Mouse (Mus musculus): ENCODE measurements around the gene Rag1.

Gene Rag1

DNA sequence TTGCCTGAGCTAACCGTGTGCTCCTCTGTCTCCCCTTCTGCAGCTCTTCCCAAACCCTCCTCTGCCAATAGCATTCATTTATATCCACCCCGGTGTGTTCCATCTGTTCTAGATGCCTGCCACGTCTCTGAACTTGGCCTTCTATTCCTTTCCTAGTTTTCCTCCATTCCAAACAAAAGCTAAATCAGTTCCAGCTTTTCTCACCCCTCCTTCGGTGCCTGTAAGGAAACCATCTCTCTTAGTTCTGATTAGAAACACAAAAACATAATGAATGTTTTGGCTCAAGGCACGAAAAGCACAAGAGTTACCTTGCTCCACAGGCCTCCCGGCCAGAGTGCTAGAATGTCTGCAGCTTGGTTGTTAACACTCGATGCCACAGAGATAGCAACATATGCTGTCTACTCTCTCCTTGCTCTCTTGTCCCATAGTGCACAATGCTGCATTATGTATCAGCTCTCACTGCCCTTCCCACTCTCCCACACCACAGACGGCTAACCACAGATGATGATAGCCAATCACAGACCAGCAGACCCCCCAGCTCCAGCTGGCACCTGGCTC is at the start of gene Rag1, which contains the start of gene B230118H07Rik:
Gene Rag1, minus strand, starts transcription at position 388 of the 558 bp plus-strand sequence.
Gene B230118H07Rik, minus strand, starts transcription at position 419 of the 558 bp plus-strand sequence.
- DNase-seq: peak; percentile 75

DNA sequence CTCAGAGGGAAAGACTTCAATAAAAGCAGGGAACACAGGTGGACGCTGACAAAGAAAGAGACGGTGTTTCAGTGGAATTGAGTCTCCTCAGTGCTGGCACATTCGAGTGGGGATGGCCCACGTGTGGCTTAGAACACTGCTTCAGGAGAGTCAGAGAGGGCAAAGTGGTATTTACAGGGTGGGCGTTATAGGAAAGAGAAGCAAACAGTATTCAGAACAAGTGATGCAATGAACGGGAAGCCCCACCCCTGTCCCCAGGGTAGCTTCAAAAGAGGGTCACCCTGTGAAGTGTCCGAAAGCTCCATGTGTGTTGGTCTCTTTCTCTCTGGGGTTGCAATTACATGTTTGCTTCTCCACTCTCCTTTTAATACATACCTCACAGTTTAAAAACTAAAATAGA is 46.3 kb upstream of the Rag1 start:
- no peak for DNase-seq

GRCm38 (mm10) chr2:101693577-101694215 is 44.4 kb upstream of the Rag1 start:
- no peak for DNase-seq

DNA sequence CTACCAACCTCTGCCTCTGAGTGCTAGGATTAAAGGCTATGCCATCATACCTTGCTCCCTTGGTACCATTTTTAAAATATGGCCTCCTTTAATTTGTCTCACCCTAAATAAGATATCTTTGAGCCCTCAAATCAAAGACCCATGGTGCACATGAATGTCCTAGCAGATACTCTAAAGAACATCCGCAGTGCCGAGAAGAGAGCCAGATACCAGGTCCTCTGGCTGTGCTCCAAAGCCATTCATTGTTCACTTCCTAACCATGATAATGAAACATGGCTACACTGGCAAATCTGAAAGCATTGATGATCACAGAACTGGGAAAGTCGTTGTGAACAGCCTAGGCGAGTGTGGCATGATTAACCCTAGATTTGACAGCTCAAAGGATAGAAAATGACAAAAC is 43.7 kb upstream of the Rag1 start:
- no peak for DNase-seq

DNA sequence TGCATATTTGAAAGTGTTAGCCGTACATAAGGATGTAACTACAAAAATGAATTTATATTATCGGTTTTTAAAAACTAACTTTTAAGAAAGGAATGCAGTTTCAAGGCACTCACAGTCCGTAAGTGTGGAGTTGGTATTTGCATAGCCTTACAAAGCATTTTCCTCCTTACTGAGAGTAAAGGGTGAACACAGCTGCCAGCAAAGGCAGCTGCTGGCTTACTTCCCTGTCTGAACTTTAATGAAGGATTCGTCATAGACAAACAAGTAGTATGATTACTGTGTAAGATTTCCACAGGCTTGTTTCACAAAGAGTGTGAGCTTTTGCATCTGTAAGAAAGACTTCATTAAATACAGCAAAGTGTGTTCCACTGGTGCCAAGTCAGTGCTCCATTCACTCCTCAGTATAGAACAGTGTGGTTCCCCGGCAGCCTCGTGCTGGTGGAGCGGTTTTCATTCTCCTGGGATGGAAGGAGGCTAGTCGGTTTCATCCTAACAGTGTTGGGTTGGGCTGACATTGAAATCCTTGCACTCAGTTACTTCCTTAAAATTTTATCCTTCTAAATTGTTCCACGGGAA is 41.0 kb upstream of the Rag1 start:
- DNase-seq: no peak

DNA sequence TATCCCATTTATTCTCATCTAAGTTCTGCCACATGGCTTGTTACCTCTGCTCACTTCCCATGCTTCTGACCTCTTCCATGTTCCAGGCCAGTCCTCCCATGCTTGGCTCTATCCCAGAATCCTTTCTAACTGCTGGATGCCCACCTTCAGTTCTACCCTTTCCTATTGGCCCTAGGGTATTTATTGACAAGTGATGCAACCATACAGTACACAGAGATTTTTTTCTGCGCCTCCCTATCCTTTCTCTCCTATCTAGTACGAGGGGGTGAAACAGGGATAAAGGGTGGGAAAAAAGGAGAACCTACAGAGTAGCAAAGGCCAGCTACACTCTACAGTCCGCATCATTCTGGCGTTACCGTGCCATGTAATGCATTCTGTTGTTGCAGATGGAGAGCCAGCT is 38.7 kb upstream of the Rag1 start:
- no peak for DNase-seq

DNA sequence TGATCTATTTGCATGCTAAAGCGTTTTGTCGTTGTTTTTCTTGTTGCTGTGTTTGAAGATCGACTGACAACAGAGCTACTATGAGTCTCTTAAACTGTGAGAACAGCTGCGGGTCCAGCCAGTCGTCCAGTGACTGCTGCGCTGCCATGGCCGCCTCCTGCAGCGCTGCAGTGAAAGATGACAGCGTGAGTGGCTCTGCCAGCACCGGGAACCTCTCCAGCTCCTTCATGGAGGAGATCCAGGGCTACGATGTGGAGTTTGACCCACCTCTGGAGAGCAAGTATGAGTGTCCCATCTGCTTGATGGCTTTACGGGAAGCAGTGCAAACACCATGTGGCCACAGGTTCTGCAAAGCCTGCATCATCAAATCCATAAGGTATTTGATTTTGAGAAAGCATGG is 35.1 kb upstream of the Rag1 start:
- peak; percentile 16 for DNase-seq

- no peak for DNase-seq
Measured at GRCm38 (mm10) chr2:101679164-101679784, 30.0 kb upstream of the Rag1 start.

DNA sequence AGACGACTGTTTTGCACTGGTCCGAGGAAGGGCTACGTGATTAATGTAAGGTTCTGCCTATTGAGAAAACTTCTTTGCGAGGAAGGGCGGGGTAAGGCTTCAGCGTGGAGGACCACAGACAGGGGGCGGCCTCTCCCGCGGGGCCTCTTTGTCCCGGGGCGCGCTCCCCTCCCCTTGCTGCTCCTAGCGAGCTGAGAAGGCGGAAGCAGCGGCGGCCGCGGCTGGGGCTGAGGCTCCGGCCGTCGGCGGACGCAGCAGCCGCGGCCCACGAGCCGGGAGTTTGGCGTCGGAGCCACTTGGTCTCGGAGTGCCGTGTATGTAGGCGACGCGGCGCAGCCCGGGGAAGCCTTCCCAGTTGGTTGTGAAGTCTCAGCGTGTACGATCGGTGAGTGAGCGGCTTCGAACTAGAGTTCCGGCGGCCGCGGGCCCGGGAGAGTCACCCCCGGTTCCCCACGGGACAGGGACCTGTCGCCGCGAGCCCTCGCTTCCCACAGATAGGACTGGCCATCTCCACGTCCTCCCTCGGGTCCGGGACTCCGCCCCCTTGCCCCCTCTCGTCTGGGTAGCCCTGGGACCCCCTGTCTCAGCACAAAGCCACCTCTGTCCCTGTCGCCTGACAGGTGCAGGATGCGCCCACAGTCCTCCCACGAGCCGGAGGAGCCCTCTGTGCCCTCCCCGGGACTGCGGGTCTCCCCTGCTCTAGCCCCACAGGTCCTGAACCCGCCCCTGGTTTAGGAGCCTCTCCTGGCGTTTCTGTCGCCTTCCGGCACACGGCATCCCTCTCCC is 29.1 kb upstream of the Rag1 start, which contains the start of gene Traf6:
Gene Traf6, plus strand, starts transcription at position 194 of the 786 bp plus-strand sequence.
- peak; percentile 68 for DNase-seq

DNA sequence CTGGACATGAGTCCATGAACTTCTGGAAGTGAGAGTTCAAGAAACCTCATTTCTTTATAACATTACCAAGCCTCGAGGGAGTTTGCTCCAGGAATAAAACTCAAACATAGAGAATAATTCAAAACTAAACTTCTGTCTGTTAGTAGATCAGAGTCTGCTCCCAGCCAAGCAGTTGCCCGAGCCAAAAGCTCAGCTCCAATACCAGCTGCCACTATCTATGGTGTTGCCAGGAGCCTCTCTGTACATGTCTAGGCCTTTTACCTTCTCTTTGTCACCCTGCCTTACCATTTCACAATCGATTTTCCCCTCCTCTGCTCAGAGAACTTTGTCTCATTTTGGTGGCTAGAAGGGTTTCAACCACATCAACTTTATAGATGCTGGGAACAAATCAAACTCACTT is 24.2 kb upstream of the Rag1 start:
- DNase-seq: no peak

DNA sequence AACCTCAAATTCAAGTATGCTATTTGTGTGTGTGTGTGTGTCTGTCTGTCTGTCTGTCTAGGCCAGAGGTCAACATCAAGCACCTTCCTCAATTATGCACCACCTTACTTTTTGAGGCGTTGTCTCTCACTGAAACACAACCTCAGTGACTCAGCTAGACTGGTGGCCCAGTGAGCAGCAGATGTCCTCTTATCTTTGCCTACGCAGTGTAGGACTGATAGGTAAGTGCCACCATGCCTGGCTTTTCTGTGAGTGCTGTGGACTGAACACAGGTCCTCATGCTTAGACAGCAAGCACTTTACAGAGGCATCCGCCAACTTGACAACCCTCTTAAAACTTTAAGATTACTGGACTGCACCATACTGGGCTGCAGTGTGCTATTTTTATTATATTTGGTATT is 19.4 kb upstream of the Rag1 start:
- DNase-seq: no peak

DNA sequence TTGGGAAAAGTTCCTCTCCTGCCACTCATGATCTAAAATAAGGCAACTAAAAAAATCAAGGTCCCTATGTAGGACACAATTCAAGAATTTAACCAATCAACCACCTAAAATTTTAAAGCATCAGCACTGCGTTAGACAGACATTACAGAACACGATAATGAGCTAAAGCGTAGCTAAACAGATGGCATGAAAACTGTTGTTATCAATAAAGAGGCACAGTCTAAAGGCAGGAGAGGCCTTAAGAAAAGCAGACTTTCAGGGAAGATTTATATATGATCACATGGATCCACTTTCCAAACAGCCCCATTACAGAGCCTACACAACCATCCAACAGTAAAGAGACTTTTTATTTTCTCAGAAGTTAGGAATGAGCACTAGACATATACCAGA is 16.4 kb upstream of the Rag1 start:
- DNase-seq: no peak

- DNase-seq: peak; percentile 70
Measured at GRCm38 (mm10) chr2:101665058-101665702, 15.9 kb upstream of the Rag1 start.

DNA sequence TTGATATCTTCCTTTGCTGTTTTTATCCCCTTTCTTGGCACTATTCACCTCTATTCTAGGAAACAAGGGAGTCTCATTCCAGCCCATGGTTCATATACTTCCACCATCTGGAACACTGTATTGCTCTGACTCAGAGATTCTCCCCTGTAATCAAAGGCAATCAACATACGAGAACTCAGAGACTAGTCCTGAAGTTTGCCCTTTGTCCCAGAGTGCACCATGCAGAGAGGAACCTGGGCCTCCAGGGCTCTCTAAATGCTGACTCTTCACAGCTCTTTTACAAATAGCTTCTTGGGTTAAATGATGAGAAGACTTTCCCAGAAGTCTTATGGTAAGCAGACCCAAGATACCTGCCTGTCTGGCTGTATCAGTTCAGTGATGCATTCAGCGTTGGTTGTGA is 11.2 kb upstream of the Rag1 start:
- DNase-seq: no peak

DNA sequence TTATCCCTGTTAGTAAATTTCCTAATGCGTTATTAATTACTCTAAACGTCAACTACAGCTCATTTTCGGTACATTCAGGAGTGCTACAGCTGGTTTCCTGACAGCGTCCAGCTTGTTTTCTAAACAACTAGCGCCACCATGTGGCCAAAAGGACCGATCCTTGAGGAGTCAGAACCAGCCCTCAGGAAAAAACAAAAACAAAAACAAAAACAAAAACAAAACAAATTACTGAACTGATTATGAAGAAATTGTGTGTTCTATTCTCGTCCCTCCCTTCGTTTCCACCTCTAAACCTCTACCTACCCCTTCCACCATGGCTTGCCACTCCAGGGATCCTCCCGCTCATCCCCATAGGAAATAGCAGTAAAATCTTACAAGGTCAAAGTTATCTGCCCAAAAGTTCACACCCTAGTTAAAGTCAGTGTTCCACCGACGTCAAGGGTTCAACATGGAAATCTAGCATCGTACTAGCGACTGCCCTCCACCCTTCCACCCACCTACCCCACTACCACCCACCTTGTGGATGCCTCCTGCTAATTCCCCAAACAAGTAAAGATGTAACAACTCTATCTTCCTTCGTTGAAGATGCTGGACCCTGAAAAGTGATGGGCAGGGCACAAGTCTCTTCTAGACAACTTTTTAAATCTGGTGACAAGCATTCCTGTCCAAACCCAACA is 3.8 kb upstream of the Rag1 start:
- peak; percentile 78 for DNase-seq

DNA sequence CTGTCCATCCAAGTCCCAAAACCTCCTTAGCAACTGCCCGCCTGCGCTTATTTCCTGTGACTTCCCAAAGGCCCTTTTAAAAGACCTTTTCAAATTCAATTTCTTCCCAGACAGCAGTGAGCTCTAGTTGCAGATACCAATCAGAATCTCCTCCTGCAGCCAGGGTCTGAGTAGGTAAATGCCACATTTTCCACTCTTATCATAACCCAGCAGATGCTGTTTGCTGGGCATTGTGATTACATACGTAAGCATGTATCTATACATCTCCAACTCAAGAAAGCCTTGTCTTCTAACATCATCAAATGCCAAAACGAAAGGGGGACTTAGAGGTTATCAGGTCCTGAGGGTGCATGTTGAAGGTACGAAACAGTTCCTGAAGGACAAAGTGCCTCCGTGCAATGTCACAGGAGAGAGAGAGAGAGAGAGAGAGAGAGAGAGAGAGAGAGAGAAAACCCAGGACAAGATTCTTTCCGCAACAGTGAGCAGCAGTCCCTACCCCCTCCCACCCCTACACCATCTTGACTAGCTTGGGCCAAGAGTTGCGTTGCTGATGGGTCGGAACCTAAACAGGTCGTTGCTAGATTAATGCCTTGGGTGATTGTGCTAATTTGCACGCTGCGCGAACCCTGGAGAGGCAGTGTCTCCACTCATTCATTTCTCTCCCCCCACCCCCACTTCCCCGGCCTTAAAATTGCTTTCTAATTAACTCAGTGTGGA is 3.1 kb upstream of the Rag1 start:
- DNase-seq: no peak

DNA sequence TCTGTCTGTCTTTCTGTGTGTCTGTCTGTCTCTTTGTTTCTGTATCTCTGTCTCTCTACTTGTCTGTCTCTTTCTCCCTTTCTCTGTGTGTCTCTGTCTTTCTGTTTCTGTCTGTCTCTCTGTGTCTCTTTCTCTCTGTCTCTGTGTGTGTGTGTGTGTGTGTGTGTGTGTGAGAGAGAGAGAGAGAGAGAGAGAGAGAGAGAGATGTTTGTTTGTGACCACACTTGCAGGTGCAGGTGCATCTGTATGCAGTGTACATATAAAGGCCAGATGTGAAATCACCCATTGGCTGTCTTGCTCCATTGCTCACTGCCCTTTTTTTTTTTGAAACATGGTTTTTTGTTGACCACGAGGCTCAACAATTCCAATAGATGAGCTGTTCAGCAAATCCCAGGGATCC is 1.1 kb upstream of the Rag1 start:
- DNase-seq: no peak

DNA sequence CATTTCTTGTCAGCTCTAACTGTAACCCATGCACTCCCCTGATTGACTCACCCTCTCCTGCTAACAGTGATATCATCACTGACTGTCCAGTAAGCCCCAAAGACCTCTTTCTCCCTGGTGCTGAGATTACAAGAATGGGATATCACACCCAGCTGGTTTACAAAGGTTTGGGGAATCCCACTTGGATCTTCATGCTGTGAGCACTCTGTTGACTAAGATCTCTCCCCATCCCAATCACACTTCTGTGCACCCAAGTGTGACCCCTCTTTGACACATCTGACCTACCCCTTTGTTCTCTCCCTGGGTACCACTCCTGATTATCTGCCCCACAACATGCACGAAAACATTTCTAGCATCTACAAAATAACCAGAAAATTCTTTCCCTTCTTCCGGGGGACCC is 940 bp downstream of the Rag1 start:
- DNase-seq: no peak

GRCm38 (mm10) chr2:101645841-101646240 is 3.5 kb downstream of the Rag1 start:
- DNase-seq: no peak

DNA sequence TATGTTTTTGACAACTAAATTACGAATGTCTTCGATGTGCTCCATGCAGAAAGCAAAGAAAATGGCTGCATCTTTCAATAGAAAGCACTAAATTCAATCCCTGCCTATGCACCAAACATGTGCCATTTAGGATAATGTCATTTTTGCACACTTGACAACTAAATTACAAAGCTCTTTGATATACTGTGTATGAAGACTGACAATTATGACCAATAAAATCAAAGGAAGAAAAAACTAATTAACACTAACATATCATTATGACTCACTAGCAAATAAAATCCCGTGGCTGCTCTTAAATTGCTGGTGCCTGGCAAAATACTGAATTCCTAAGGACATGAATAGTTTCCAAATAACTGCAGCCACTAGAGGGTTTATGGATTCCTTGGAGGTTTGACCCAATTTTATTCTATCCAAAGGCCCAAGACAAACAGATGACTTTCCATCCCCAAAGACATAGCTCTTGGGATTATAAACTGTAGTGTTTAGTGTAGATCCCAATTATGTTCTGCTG is 9.4 kb downstream of the Rag1 start:
- no peak for DNase-seq
